Mouse (Mus musculus) kidney, postnatal 4 days (tissue): Measurements from ENCODE around the gene Toe1.

Experiments
- DNase-seq, 2 experiments: peaks; one replicate each; pipeline ENCODE4 v3.0.0; 2021; ENCODE audit warnings: mixed read lengths in 2 of 2

Toe1 gene

GRCm38 (mm10) chr4:116792453-116792852 lies 15.0 kb downstream of the Toe1 start:
- no peak for DNase-seq

DNA sequence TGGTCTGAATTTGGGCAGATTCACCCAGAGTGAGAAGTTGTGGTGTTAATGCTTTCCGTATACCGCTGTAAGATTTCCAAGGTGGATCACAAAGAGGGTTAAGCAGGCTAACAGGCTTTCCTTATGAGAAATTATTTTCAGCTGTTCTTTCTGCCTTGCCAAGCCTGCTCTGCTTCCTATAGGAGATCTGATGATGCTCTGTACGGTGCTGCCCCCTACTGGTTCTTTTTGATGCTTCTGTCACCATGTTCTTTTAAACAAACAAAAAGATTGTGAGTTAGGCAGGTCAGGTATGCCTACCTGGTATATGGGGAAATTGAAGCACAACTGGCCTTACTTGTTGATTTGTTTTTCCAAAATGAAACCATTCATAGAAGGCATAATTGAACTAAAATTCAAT lies 18.5 kb downstream of the Toe1 start:
- DNase-seq: peak; percentile 81 to 87

DNA sequence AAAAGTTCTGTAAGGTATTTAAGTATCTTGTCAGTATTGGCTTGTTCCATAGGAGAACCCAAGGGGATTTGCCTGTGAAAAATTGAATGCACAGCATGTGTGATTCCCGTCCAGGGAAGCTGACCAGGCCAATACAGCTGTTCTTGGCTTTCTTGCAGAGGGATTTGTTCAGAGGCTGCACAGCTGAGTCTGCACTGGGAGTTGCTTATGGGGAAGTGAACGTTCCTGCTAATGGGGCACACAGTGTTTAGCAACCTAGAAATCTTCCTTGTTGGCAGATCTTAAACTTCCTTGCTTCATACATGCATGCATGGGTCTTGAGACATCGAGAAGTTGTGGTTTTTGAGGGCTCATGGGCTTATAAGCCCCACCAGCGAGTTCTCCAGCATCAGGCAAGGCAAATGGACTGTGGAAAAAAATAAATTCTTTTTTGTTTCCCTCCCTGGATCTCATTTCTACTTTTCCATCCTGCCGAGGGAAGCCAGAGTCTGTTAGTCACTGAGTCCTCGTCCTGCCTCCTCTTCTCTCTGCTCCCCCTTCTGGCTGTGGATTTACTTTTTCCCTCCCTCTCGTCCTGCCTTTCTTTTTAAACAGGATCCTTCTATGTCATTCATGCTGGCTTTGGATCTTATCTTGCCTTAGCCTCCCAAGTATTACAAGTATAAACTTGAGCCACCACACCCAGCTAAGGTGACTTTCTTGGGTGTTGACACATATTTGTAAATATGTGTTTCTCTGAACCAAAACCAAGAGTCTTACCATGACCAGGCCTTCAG lies 19.3 kb downstream of the Toe1 start:
- no peak for DNase-seq

DNA sequence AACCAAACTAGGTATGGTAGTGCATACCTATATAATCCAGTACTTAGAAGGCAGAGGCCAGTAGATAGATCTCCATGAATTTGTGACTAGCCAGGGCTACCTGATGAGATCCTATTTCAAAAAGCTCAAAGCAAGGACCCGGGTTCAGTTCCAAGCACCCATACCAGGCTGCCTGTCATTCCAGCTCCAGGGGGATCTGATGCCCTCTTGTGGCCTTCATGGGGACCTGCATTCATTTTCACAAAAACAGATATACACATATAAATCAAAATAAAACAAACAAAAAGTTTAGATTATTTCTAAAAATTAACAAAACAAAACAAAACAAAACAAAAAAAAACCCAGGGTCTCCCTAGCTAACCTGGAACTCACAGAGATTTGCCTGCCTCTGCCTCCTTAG lies 20.9 kb downstream of the Toe1 start:
- DNase-seq: no peak

GRCm38 (mm10) chr4:116782171-116782570 lies 25.3 kb downstream of the Toe1 start:
- DNase-seq: no peak

- DNase-seq: no peak
These were observed 26.1 kb downstream of the Toe1 start for GRCm38 (mm10) chr4:116781366-116781765.

- DNase-seq: no peak
These were observed 26.9 kb downstream of the Toe1 start for GRCm38 (mm10) chr4:116780541-116780940.

GRCm38 (mm10) chr4:116777079-116777478 lies 30.4 kb downstream of the Toe1 start:
- no peak for DNase-seq

- DNase-seq: no peak
These were observed 31.0 kb downstream of the Toe1 start for GRCm38 (mm10) chr4:116776391-116776790.

- DNase-seq: no peak
These were observed 38.4 kb downstream of the Toe1 start for GRCm38 (mm10) chr4:116769060-116769459.

DNA sequence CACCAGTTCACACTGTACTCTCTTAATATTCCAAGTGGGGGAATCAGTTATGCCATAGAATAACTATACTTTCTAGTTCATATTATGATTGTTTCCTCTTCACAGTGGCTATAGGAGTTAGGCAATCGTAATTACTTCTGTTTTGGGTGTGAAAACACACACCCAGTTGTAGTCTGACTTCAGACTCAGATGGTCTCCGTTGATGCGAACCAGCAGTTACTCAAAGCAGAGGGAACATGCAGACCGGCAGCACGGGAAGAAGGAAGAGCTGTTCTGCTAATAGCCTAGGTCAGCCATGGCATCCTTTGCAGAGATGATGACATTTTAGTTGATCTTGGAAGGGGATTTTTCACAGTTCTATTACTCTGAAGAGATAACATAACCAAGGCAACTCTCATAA lies 38.9 kb downstream of the Toe1 start:
- no peak for DNase-seq

- no peak for DNase-seq
These were observed 43.4 kb downstream of the Toe1 start for GRCm38 (mm10) chr4:116764001-116764400.

DNA sequence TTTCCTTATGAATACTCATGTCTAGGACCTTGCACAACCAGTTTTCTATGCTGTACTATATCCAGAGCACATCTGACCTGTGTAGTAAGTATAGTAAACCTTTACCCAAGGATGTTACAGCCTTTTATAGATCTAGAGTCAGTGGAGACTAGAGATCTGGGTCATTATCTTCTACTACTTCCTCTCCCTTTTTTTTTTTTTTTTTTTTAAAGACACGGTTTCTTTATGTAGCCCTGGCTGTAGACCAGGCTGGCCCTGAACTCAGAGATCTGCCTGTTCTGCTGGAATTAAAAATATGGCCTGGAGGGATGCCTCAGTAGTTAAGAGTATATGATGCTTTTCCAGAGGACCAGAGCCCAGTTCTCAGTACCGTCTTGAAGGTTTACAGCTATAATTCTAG lies 45.5 kb downstream of the Toe1 start:
- no peak for DNase-seq

- no peak for DNase-seq
These were observed 57.7 kb downstream of the Toe1 start for GRCm38 (mm10) chr4:116749750-116750149.
